Mouse (Mus musculus) limb, embryonic 14.5 days (tissue): ENCODE measurements at regions not wholly inside any gene's neighbourhood (a gene's known extent, or its start where the extent isn't known, plus 50 kb on each side); places are given as distances from the start of the nearest gene placed in this dataset.

Experiments
- ATAC-seq: fragments of 200-750 bp; cut with Nextera tagmentation; 2 replicates; pipeline ENCODE4 v1.8.0; 2017; ENCODE audit warnings: low read depth, moderate number of reproducible peaks, moderate TSS enrichment; ENCODE audit not compliant: low FRiP score
- DNase-seq: peaks from one replicate; pipeline ENCODE4 v3.0.0-alpha.2; 2015; ENCODE audit warnings: low spot score
- H3K27ac ChIP-seq: fragments of 300-500 bp; sonication (generic); replicated peaks from 2 replicates; pipeline ENCODE4 v1.5.1; 2014; ENCODE audit warnings: low read depth, mild to moderate bottlenecking, low read length, moderate library complexity, mixed read lengths
- H3K27me3 ChIP-seq: fragments of 300-500 bp; sonication (generic); 2 replicates; pipeline ENCODE4 v1.6.1; 2014; ENCODE audit warnings: low read length, mixed read lengths; ENCODE audit not compliant: control insufficient read depth, insufficient read depth
- H3K36me3 ChIP-seq: fragments of 300-500 bp; sonication (generic); 2 replicates; pipeline ENCODE4 v1.6.1; 2014; ENCODE audit warnings: mild to moderate bottlenecking, low read length, moderate library complexity, mixed read lengths; ENCODE audit not compliant: control insufficient read depth, insufficient read depth
- H3K4me1 ChIP-seq: fragments of 300-500 bp; sonication (generic); 2 replicates; pipeline ENCODE4 v1.6.1; 2014; ENCODE audit warnings: antibody characterized with exemption, low read length, mixed read lengths; ENCODE audit not compliant: control insufficient read depth, insufficient read depth
- H3K4me2 ChIP-seq: fragments of 300-500 bp; sonication (generic); replicated peaks from 2 replicates; pipeline ENCODE4 v1.6.1; 2014; ENCODE audit warnings: low read depth, mild to moderate bottlenecking, low read length, moderate library complexity; ENCODE audit not compliant: severe bottlenecking
- H3K4me3 ChIP-seq: fragments of 300-500 bp; sonication (generic); replicated peaks from 2 replicates; pipeline ENCODE4 v1.5.1; 2014; ENCODE audit warnings: low read length
- H3K9ac ChIP-seq: fragments of 300-500 bp; sonication (generic); 2 replicates; pipeline ENCODE4 v1.6.1; 2014; ENCODE audit warnings: mild to moderate bottlenecking, low read depth, low read length, moderate library complexity; ENCODE audit not compliant: severe bottlenecking
- H3K9me3 ChIP-seq: fragments of 300-500 bp; sonication (generic); 2 replicates; pipeline ENCODE4 v1.6.1; 2016; ENCODE audit warnings: low read length; ENCODE audit not compliant: control insufficient read depth
- POLR2A ChIP-seq: fragments of 200-500 bp; IDR thresholded peaks from 2 replicates; pipeline ENCODE4 v1.8.0; 2012; ENCODE audit warnings: inconsistent platforms, mild to moderate bottlenecking, moderate library complexity, borderline replicate concordance; ENCODE audit not compliant: insufficient read depth, insufficient read length; ENCODE audit errors: extremely low read depth
- WGBS: fragments of 180-500 bp; shearing (Covaris S2); extraction: QIAGEN DNeasy Blood & Tissue Kit; methylation state at CpG from one replicate; pipeline ENCODE4 v1.1.7; 2014; 5-methylcytosine and 5-hydroxymethylcytosine counted together

- TF ChIP-seq POLR2A = no peak
- Histone ChIP-seq H3K27me3 (no peaks in the 10 kb centered on the region; the same call in 1 of the 2 replicates), H3K9me3 (no peaks in the 10 kb centered on the region), H3K4me2 (no peak overlapping the region), H3K9ac (no peak overlapping the region), H3K4me3 (no peak overlapping the region), H3K36me3 (no peaks in the 10 kb centered on the region), H3K4me1 (no peaks in the 10 kb centered on the region), H3K27ac (no peak overlapping the region)
- WGBS = 70% methylated on average over 1 of the region's 1 CpGs
- no peak for ATAC-seq
- no peak for DNase-seq
Measured at GRCm38 (mm10) chr9:40603521-40603920, 66.9 kb upstream of the Gm21915 start.

GRCm38 (mm10) chr9:40598431-40598831 is 67.2 kb upstream of the Gramd1b start:
- ATAC-seq (no peak), DNase-seq (no peak)
- no peak overlapping the region for H3K9ac ChIP-seq
- 75% methylated on average over 7 of the region's 7 CpGs for WGBS
- H3K27me3 ChIP-seq = no peaks in the 10 kb centered on the region
- no peaks in the 10 kb centered on the region for H3K36me3 ChIP-seq
- H3K4me3 ChIP-seq = no peak overlapping the region
- no peaks in the 10 kb centered on the region for H3K4me1 ChIP-seq
- H3K27ac ChIP-seq = no peak overlapping the region
- no peak for TF ChIP-seq POLR2A
- H3K4me2 ChIP-seq = no peak overlapping the region
- no peaks in the 10 kb centered on the region for H3K9me3 ChIP-seq

GRCm38 (mm10) chr9:40587421-40587820 is 56.2 kb upstream of the Gramd1b start:
- ATAC-seq (no peak), DNase-seq (no peak)
- Histone ChIP-seq H3K27me3 (no peaks in the 10 kb centered on the region), H3K36me3 (no peaks in the 10 kb centered on the region), H3K9ac (no peak overlapping the region), H3K4me2 (no peak overlapping the region), H3K27ac (no peak overlapping the region), H3K4me3 (no peak overlapping the region), H3K4me1 (no peaks in the 10 kb centered on the region), H3K9me3 (no peaks in the 10 kb centered on the region)
- 80% methylated on average over 2 of the region's 2 CpGs for WGBS
- no peak for TF ChIP-seq POLR2A

GRCm38 (mm10) chr9:40586581-40586980 is 55.4 kb upstream of the Gramd1b start:
- Histone ChIP-seq H3K27me3 (no peaks in the 10 kb centered on the region), H3K4me3 (no peak overlapping the region), H3K9me3 (no peaks in the 10 kb centered on the region), H3K4me1 (no peaks in the 10 kb centered on the region), H3K27ac (no peak overlapping the region), H3K4me2 (no peak overlapping the region), H3K36me3 (no peaks in the 10 kb centered on the region), H3K9ac (no peak overlapping the region)
- 64% methylated on average over 7 of the region's 7 CpGs for WGBS
- no peak for TF ChIP-seq POLR2A
- ATAC-seq (no peak), DNase-seq (no peak)

GRCm38 (mm10) chr9:40583554-40583953 is 52.4 kb upstream of the Gramd1b start:
- no peak for DNase-seq
- no peak overlapping the region for H3K4me2 ChIP-seq
- H3K4me1 ChIP-seq = no peaks in the 10 kb centered on the region
- no peaks in the 10 kb centered on the region for H3K27me3 ChIP-seq
- 46% methylated on average over 11 of the region's 11 CpGs for WGBS
- H3K9me3 ChIP-seq = no peaks in the 10 kb centered on the region
- H3K9ac ChIP-seq = no peak overlapping the region
- ATAC-seq = no peak
- TF ChIP-seq POLR2A = no peak
- no peak overlapping the region for H3K27ac ChIP-seq
- no peaks in the 10 kb centered on the region for H3K36me3 ChIP-seq
- no peak overlapping the region for H3K4me3 ChIP-seq

GRCm38 (mm10) chr9:40581854-40582253 is 50.7 kb upstream of the Gramd1b start:
- H3K9ac ChIP-seq = no peak overlapping the region
- 73% methylated on average over 2 of the region's 2 CpGs for WGBS
- no peak for DNase-seq

More at GRCm38 (mm10) chr9:40581854-40582253, 50.7 kb upstream of the Gramd1b start:
- Histone ChIP-seq H3K4me3 (no peak overlapping the region), H3K4me2 (no peak overlapping the region), H3K9me3 (no peaks in the 10 kb centered on the region), H3K36me3 (no peaks in the 10 kb centered on the region), H3K27ac (no peak overlapping the region), H3K4me1 (no peaks in the 10 kb centered on the region), H3K27me3 (no peaks in the 10 kb centered on the region)
- TF ChIP-seq POLR2A = no peak
- ATAC-seq = no peak
